Mouse (Mus musculus) adipocyte (in vitro differentiated cells): ENCODE data around the gene Bmpr1b.

Source experiments
- DNase-seq: peaks from one replicate; pipeline ENCODE4 v3.0.0-alpha.2; 2016; ENCODE audit warnings: low spot score

Bmpr1b gene

DNA sequence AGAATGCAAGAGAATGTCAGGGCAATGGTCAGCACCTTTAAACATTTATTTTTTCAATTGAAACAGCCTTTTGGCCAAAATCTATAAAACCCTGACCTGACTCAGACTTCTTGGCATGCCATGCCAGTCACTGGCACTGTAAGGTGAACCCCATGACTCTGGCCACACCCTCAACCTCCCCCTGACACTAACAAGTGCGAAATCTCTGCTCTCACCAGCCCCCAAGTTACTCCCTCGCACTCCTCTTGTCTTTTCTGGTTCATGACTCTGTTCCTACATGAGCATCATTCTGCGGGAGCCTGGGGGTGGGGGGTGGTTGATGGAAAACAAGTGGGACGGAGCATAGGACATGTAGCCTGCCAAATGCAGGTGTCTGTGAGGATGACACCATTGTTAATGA, 135.1 kb downstream of the Bmpr1b start:
- DNase-seq = no peak

DNA sequence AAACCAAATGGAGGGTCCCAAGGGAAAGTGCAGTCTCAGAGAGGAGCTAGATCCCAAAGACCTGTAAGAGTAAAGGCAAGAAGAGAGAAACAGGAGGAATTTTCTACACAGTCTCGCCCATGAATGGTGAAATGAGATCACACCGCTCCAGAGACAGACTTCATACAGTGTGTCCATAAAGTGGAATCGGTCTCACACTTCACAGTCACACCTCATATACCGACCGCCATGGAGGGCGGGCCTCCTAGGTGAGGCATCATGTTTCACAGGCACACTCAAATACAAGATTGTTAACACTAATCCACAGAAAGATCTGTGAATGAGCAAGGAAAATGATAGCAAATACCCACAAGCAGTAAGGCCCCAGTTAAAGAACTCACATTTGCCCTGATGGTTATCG, 149.5 kb downstream of the Bmpr1b start:
- DNase-seq = no peak

DNA sequence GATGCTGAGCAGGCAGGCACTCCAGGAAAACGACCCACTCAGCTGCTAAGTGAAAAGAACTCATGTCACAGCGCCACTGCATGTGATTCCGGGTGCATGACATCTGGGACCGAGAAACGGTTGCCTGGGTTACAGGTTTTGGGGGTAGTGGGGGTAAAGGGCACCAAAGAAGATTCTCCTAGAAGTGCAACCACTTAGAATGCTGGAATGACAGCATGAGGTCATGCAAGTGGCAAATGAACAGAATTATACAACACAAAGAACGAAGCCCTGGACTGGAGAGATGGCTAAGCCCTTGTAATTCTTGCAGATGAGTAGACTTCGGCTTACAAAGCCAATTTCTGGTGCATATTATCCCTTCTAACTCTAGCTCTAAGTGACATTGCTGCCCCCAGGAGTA, 184.7 kb downstream of the Bmpr1b start:
- DNase-seq = no peak

DNA sequence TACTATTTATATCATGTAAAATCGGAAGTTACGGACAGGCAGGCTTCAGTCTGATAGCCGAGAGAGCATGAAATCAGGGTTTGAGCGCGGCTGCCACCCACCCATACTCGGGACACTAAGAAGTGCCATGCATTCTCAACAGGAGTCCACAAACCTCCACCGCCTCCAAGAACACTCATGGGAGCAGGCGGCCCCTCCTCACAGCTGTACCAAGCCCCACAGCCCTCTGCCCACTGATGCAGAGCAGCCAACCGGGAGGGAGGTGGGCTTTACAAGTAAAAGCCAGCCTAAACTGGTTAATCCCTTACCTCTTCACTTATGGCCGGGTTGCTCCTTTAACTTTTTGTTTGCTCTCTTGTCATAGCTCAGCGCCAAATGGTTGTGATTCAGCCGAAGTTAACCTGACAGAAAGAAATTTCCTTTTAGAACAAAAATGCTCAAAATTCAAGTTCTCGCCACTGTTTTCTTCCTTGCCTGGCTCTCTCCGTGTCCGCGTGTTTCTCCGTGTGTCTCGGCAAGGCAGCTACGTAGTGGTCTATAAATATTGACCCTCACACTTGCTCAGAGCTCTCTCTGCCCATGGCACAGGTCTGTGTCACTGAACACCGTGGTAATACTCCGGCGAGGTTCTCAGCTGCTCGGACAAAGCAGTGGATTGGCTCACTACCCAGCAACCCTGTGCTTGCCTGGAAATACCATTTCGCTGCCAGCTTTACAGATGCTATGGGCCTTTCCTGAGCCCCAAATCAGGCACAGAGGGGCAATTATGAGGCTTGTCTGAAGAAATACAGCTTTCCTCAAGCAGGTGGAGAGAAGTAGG, 187.4 kb downstream of the Bmpr1b start:
- no peak for DNase-seq

DNA sequence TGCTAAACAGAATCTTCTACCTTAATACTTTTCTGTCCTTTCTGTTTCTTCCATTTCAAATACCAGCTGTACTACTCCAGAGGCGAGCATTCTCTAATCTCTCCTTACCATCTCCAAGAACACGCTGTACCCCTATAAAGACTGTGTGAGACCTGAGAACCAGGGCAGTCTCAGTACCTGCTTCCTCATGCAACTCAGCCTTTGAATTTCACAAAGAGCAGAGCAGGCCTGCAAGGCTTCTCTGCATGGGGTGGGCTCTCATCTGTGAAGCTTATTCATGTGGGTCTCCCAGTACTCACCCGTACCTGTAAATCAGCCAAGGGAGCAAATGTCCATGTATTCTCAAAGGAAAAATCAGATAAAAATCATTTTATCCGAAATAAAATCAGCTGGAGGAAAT, 203.0 kb downstream of the Bmpr1b start:
- no peak for DNase-seq

DNA sequence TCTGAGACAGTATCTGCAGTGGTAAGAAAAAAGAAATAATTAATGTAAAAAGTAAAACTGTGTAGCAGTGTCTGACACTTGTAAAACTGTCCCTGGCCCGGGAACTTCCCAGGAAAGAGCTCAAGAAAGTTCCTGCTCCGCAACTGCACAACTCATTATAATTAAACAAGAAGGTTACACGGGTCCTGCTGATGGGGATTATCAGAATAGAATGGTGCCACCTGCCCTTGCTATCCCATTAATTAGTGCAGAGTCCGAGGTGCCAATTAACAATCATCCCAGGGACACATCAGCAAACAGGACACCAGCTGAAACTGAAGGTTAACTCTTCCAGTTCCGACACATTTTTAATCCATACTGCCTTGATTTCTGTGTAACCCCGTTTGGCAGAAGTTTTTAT, 216.3 kb downstream of the Bmpr1b start:
- DNase-seq = no peak

DNA sequence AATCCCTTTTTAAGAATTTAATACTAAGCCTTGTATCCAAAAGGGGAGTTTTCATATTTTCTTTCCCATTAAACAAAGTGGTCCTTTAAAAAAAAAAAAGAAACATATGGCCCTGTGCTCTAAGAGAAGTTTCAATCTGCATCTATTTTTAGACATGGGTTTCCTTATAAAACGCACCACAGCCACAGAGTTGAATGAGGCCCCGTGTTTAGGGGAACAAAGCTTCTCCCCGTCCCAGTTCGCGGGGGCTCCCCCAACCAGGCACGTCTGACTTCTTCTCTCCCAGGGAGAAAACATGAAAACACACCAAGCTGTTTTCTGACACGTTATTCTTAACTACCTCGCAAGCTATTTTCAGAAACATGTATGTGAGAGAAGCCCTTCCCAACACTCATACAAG, 218.6 kb downstream of the Bmpr1b start:
- no peak for DNase-seq

DNA sequence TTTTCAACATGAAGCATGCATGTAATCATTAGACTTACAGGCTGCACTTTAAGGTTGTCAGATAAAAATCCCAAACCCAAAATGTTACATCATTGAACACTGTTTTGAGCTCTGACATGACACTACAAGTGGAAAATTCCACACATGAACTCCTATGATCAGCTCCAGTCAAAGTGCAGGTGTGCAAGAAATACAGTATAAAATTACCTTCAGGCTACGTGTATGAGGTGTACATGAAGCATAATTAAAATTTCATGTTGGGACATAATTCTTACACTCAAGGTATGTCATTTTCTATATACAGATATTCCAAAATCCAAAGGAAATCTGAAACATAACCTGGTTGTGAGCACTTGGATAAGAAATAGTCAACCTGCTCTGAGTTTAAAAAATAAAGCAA, 220.7 kb downstream of the Bmpr1b start:
- no peak for DNase-seq

DNA sequence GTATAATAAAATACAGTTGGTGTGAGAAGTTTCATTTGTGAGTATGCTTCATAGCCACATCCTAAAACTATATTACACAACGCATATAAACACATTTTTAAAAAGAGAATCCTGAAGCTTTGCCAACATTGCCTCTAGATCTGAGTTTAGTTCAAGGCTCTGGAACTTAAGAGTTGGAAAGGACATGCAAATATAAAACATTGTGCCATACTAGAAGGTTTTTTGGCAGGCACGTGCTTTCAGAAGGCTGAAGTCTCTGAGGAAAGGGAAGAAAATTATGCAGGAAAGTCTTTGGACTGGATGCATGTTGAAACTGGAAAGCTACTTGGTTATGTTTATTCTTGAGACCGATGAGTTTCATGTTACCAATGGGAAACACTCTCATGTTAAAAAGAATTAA, 221.1 kb downstream of the Bmpr1b start:
- peak; percentile 6 for DNase-seq

DNA sequence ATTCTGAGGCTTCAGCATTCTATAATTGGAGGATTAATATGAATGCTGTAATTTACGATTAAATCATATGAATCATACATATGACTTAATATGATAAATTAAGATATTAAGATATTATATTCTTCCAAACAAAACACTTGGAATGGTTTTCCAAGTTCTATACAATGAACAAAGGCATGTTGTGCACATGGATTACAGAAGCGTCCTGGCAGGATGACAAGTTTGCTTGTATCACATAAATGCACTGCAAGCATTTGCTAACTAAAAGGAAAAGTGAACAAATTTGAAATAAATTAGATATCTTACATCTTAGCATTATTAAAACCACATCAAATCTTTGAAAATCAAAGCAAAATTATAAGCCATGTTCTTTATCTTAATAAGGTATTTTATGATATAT, 222.4 kb downstream of the Bmpr1b start:
- no peak for DNase-seq

DNA sequence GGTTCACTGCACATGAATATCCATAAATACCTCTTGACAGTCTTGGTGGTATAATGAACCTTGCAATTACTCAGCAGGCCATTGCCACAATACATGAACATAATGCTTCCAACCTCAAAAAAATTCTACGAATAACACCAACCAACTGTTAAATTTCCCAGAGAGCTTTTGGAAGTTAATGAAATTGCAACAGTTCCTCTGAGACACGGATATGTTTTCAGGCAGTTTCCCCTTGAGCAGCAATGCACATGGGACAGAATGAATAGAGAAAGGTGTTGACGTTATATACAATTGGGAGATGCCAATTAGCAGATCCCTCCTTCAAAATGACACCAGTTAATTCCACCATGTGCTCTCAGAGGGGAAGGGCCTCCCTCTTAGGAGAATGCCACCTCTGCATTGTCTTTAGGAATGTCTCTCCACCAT, 225.9 kb downstream of the Bmpr1b start:
- DNase-seq = no peak

DNA sequence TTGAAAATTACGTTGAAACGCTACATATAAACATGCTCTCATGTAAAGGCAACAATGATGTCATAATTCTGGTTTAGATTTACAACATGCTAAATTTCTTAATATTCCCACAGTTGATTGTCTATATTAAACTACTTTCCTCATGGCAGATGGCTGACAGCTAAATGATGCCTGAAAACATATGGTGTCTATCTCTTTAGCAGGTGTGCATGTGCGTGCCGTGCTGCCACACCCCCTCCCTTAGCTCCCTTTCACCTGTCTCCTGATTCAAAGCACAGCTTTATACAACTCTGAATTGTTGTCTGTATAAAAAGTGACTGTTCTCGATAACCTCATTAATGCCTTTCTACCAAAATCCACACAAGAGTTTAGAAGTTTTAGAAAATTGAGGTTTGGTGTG, 229.0 kb downstream of the Bmpr1b start:
- no peak for DNase-seq

DNA sequence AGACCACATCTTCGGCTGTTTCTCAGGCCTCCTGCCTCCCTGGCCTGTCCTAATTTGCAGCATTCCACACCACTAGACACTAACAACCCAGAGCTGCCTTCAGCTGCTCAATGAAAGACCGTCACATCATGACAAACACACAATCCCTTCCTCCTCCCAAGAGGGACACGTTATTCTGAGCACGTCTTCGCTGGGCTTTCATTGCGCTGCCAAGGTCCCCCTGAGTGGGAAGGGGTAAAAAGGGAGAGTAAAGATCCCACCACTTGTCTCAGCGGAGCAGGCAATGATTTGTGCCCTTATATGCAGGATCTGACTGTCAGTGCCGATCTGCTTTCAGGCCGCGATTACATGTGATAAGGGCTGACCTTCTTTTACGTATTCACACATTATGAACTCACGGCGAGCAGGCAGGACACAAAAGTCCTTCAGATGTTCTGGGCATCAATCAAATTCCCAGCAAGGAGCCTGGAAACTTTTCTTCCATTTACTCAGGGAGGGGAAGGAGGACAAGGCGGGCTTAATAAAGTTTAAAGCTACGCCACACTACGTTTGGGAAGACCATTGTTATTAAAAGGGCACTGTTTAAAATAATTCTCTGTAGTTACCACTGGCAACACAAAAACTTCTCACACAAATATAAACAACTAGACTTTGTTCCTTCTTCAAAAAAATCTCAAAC, 232.5 kb downstream of the Bmpr1b start:
- DNase-seq = no peak

DNA sequence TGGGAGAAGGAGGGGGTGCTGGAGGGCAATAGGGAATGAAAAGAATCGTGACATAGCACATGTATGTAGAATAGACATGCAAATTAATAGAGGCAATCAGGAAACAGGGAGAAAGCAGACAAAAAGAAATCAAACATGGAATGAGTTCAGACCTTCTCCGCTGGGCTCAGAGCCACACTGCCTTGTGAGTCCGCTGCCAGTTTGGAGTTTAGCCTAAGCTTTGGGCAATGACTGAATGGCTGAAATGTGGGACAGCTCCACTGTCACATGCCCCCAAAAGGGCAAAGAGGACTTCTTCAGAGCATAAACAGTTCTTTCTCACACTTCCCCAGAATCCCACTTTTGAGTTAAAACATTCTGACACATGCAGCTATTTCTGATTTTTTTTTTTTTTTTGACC, 236.3 kb downstream of the Bmpr1b start:
- DNase-seq = peak; percentile 47

DNA sequence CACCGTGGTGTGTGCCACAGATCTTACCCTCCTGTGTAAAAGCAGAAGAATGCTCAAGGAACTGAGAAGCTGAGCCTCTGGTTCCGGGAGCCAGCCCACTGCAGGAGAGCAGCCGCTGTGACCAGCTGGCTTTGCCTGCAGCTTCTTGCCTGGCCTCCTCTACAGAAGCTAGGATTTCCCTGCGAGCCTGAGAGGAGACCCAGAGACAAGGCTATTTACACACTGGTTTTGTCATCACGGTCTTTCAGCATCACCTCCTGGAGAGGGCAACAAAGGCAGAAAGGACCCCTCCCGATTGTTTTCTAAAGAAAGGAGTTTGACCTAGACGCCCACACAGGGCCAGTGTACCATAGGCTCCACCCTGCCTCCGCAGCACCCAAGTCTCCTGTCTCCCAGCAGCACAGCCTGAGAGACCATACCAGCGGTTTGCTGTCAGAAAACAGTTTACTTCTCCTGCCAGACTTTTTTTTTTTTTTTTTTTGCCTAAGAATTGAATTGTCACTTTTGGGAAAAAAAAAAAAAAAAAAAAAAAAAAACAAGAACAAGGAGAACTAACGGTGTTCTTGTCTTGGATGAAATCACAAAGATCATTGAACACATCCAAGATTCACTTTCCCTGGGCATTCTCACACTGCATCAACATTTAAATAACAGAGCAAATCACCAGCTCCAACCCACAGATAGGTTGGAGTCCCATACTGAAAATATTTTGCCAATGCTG, 237.7 kb downstream of the Bmpr1b start:
- DNase-seq = no peak

DNA sequence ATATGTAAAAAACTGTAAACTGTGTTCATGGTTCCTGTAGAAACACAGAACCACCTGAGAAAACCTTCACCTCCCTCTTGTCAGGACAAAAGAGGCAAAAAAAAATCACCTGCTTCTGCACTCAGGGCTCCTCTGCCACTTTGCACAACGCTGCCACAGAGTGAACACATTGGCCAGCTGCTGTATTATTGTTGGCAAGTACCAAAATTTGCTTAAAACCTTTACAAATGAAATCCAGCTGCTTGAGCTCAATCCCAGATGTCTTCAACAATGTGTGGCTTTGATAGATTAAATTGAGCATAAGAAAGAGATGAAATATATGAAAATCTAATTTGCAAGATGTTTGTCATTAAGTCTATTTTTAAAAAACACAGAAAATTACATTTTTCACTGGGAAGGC, 245.8 kb downstream of the Bmpr1b start:
- peak; percentile 41 for DNase-seq

DNA sequence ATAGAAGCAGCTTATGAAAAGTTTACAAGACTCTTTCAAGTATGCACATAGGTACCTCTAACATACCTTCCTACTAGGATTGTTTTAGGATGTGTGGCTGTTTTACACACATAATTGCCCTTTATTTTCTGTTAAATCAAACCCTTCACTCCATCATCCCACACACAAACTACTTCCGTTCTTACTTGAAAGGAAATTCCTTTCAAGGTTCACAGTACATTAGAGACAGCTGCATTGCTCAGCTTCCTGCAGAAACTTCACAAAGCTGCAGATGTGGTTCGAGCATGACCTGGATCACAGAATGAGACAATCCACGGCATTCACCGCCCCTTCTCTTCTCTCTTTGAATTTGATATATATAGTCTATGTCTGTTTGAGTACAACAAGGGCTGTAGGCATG, 248.1 kb downstream of the Bmpr1b start:
- no peak for DNase-seq

DNA sequence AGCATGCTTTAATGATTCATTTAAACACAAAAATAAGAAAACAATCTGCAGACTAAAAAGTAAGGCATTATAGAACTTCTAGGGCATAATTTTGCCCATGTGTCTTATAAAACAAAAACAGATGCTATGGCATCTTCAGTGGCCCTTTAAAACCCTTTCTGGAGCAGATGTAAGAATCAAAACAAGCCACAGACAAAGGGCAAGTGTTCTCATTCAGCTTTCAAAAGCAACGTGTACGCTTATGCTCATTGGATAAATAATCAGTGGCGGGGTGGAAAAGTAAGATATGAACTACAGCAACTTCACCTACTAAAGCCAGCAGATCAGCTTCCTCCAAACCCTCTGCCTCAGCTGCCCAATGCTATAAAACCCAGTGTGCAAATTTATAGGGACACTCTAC, 249.6 kb downstream of the Bmpr1b start:
- no peak for DNase-seq

DNA sequence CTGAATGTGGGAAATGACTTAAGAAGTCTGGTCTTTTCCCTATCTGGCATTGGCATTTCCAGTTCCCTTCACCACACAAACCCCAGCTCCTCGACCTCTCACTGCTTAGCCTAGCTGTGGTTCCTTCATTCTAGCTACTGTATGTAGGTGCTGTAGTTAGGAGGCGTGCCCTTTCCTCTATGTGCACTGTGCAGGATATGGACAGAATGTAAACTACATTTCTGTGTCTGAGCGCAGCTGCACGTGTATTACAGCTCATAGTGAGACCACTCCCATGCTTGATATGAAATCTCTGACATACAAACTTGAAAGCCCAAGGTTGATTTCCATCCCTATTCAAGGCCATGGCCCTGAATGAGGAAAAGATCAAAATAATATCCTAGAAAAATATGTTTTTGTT, 252.1 kb downstream of the Bmpr1b start:
- no peak for DNase-seq

DNA sequence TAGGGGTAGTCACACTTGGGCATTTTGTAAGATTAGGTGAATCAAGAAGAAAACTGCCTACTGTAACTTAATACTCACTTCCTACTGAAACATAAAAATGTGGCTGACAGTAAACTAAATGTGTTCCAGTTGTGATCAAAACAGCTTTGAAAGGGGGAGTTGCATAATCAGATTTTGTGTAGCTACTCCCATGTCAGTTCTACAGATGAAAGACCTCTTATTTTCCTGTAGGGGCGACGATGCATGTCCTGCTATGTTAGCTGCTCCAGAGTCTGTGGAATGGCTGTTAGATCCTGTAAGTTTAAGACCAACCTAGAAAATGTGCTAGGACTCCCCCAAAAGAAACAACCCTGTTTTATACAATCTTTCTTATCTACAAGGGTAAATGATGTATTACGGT, 253.2 kb downstream of the Bmpr1b start:
- no peak for DNase-seq

DNA sequence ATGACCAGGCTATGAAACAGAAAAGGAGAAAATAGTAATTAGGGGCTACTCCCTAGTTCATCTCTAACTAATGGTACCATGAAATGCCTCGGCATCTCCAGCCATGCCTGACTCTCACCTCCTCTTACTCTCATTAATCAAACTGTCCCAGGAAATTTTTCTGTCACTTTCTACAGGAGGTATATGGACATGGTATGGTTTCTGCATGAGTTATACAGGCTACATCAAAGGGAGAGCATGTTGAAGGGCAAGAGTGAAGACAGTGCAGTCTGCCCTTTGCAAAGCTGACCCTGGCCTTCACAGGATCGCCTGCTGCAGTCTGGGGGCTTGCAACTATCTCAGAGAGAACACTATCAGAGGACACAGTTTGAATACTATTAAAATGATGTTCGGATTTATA, 254.6 kb downstream of the Bmpr1b start:
- no peak for DNase-seq

DNA sequence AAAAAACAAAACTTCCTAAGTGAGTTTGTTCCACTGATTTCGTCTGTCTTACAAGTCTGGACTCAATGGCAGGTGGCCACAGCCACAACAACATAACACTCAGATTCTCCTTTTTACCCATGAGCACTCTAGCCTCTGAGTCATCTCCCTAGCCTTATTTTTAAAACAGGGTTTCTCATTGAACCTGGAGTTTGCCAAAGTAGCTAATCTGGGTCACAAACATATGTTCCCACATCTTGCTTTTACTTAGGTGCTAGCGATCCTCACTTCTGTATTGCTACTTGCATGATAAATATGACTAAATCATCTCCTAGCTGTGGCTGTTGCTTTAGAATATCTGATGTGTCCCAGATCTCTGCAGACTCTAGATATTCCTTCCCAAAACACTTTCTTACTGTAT, 260.1 kb downstream of the Bmpr1b start:
- DNase-seq = no peak
